Mouse (Mus musculus) adrenal gland, postnatal 10 days (tissue): Measurements from ENCODE around the gene Terb1. TPM values are rescaled to one million over a fixed set of nuclear protein-coding genes. Genes with fewer than 3 reads are reported as not detected.

ENCODE experiments used
- DNase-seq: peaks from one replicate; pipeline ENCODE4 v3.0.0; 2021; ENCODE audit warnings: mixed read lengths
- total RNA-seq, 2 experiments: library from RNA; stranded (reverse); gene quantifications; 2 replicates each; pipeline ENCODE4 v1.2.3; 2021

The Terb1 gene
- total RNA-seq, 2 experiments from 2014 or later: 0.09 to 0.12 TPM

DNA sequence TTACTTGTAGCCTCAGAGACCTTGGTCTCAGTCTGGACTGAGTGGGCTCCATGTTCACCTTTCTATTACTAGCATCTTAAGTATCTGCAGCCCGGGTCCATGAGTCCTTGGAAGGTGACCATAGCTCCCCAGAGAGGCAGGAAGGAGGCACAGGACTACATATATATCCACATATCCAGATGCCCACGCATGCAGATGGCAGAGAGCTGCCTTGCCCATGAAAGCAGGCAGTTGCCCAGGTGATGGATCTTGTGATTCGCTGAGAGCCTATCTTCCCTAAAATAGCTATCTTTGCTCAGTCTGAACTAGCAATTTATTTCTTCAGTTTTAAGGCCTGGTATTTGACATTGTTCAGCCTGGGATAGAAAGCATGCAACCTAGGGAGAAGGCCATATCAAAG lies 98.2 kb downstream of the Terb1 start:
- DNase-seq: no peak

DNA sequence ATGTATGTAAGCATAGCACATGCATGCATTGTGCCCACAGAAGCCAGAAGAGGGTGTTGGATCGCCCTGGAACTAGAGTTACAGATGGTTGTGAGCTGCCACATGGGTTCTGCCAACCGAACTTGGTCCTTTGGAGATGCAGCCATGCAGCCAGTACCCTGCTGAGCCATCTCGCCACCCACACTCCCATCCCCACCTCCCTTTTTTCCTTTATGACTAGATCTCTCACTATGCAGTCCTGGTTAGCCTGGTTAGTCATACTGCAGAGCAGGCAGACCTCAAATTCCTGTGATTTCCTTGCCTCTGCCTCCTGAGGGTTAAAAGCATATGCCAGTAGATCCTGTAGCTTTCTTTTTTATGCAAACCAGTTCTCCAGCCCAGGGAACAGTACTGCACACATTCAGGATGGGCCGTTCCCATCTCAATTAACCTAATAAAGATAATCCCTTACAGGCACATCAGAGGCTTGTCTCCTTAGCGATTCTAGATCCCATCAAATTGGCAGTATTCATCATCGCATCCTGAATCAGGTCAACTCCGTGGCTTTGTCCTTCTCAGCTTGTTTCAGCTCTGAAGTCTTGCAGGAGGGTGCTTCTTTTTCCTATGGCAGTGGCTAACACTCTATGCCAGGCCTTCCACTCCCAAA lies 99.0 kb downstream of the Terb1 start:
- DNase-seq: no peak

DNA sequence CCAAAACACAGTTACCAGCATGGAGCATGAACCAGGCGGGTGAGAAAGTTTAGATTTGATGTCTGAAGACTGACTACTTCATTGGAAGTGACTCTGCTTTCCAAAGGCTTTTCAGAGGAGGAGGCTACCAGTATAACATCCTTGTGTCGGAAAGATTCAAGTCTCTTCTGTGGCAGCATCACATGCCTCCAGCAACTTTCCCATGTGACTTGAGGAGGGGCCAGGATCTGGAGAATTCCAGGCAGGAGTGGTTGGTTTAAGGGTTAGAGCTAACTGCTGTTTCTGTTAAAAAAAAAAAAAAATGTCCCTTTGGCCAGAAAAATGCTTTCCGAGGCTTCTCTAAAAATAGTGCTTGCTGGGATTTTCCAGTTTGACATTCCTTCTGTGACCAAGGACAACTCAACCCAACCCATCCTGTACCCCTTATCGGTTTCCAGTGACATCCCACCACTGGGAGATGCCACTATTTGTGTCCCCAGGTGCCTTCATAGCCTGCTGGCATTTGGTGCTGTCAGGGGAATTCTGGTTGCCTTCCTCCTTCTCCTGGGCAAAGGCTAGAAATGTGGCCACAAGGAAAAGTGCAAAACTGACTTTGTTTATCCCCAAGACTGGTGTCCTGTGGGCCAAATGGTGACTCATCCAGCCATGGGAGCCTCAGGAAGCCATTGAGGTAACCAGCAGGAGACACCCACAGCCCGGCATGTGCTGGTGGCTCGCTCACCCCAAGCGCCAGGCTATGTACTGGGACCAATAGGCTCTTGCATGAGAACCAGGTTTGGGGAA lies 101.2 kb downstream of the Terb1 start:
- DNase-seq: no peak

DNA sequence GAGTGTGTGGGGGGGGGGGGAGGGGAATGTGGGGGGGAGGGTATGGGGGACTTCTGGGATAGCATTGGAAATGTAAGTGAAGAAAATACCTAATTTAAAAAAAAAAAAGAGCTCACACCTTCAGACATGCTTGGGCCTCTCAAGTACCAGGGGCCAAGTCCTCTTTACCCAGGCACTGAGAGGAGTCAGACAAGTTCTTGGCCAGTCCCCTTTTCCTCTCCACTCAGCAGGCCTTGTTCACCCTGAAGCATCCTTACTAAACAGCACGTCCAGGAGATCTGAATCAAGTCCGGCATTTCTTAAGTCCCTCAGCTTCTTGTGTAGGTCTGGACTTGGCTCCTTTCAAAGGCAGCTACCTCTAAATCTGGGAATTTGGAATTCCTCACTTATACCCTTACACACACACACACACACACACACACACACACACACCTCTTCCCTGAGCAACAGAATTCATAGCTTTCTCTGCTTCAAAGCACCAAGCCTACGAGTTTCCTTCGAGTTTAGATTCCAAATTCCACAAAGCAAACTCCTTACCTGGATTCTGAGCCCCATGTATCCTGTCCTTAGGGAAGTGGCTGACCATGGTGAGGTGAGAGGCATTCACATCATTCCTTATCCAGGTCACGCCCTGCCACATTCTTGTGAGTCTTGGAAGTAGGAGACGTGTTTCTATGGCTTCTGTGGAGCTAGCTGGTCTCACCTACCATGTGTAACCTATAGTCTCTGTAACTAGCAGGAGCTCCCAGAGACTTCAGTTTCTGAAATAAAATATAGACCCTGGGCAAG lies 103.2 kb downstream of the Terb1 start:
- no peak for DNase-seq

DNA sequence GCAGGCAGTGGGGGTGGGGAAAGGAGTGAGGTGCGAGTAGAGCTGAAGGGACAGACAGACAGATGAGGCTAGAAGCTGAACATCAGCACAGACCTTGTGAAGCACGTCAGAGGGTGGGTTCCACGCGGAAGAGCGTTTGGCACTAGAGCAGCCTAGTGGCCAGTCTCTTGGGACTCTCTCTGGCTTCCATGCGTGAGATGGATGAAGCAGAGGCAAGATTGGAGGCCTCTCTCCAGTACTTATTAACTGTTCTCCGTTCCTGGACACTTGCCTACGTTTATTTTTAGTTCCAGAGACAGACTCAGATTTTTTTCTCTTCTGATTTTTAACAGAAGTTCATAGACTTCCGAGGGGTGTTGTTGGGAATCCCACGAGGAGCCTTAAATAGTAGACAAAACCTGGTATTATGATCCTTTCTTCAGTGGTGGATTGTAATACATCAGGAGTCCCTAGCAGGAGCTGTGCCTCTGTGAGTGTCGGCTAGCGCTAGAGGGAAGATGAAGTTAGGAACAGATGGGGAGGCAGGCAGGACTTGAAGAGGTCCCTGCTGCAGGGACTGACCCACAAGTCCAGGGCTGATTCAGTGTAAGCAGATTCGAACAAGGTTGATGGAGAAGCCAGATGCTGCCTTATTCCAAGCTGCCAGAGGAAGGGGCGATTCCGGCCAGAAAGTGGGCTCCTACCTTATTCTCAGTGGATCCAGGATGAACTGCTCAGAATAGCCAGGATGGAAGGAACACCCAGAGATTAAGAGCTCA lies 104.1 kb downstream of the Terb1 start:
- DNase-seq: no peak

DNA sequence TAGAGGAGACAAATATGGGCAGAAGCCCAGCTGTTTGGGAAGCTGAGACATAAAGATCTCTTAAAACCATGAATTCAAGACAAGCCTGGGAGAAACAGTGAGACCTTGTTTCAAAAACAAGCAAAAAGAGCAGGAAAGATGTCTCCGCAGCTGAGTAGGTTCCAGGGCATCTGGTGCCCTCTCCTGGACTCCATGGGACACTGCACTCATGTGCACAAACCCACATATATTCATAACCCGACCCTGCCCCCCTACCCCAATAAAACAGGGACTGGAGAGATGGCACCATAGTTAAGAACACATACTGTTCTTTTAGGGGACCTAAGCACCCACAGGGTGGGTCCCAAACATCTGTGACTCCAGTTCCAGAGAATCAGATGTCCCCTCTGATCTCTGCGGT lies 106.1 kb downstream of the Terb1 start:
- no peak for DNase-seq

Other genes with a start within 250 kb of the Terb1 start
- not detected for gene Cmtm2a, start 216.7 kb downstream of the Terb1 start, total RNA-seq
- not detected for gene Gm45711, start 199.8 kb downstream of the Terb1 start, total RNA-seq
- gene Cmtm1, start 199.8 kb downstream of the Terb1 start, total RNA-seq: under 1 TPM in 1 of 2 experiments, not detected in 1; 0.12 TPM
- not detected for gene Gm11020, start 188.3 kb downstream of the Terb1 start, total RNA-seq
- not detected for gene Cmtm2b, start 187.7 kb downstream of the Terb1 start, total RNA-seq
- gene Cmtm3, start 170.5 kb downstream of the Terb1 start, total RNA-seq: 10 to 100 TPM; 64.5 to 68.2 TPM
- 10 to 100 TPM; 35.4 to 37.8 TPM for gene Cmtm4, start 114.1 kb downstream of the Terb1 start, total RNA-seq
- gene Dync1li2, start 66.9 kb downstream of the Terb1 start, total RNA-seq: 100 to 1,000 TPM; 108 to 128 TPM
- gene Nae1, start 24.7 kb upstream of the Terb1 start, total RNA-seq: 10 to 100 TPM; 30.4 to 35.0 TPM
- gene Car7, start 24.8 kb upstream of the Terb1 start, total RNA-seq: 1 to 10 TPM; 3.0 to 3.2 TPM
- gene Pdp2, start 81.5 kb upstream of the Terb1 start, total RNA-seq: 10 to 100 TPM; 25.1 to 32.4 TPM
- under 1 TPM; 0.12 to 0.66 TPM for gene Cdh16, start 114.5 kb upstream of the Terb1 start, total RNA-seq
- 1 to 10 TPM; 5.6 to 9.1 TPM for gene Rrad, start 121.4 kb upstream of the Terb1 start, total RNA-seq
- 10 to 100 TPM; 41.0 to 41.3 TPM for gene Ciao2b, start 132.1 kb upstream of the Terb1 start, total RNA-seq
- gene Ces2a, start 224.1 kb upstream of the Terb1 start, total RNA-seq: 10 to 100 TPM in 1 of 2 experiments, 1 to 10 TPM in 1; 8.1 to 18.5 TPM